Mouse (Mus musculus): ENCODE results near the gene Wdr45b. TPM values are rescaled to one million over a fixed set of nuclear protein-coding genes. Genes with fewer than 3 reads are reported as not detected.
"Not testable (repeated sequence)": the region's sequence is repeated elsewhere in the genome, so short reads cannot be mapped to it uniquely, and the experiment has no call there.

Wdr45b gene
- polyA plus RNA-seq, 1 experiment from 2014 or later, result 98.3 TPM

DNA sequence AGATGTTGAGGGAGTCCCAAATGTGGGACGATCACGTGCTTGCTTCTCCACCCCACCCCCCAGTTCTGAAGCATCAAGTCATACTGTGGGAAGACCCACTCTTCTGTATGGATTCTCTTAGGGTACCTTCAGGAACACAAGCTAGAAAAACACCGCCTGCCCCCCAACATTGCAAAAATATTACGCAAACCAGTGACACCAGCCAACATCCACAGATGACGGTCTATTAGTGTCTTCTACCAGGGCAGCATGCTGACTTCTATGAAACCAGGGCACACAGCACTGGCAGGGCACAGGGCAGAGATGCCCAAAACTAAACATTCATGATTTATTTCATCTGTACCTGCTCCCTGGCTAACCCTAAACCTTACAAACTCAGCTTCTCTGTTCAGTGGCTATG is 27.6 kb downstream of the Wdr45b start:
- 96% methylated on average over 5 of the region's 5 CpGs for WGBS
- no peaks in the 10 kb centered on the region for H3K4me1 ChIP-seq
- H3K4me2 ChIP-seq, result no peak overlapping the region
- no peak overlapping the region for H3K4me3 ChIP-seq
- no peaks in the 10 kb centered on the region for H3K27me3 ChIP-seq
- no peaks in the 10 kb centered on the region for H3K9me3 ChIP-seq
- H3K9ac ChIP-seq, result no peak overlapping the region
- H3K27ac ChIP-seq, result no peak overlapping the region
- ATAC-seq (ENCODE audit: insufficient number of reproducible peaks, insufficient read depth, low FRiP score, low TSS enrichment, low read depth), result no peak
- H3K36me3 ChIP-seq, result peaks cover 51% of the 10 kb centered on the region

DNA sequence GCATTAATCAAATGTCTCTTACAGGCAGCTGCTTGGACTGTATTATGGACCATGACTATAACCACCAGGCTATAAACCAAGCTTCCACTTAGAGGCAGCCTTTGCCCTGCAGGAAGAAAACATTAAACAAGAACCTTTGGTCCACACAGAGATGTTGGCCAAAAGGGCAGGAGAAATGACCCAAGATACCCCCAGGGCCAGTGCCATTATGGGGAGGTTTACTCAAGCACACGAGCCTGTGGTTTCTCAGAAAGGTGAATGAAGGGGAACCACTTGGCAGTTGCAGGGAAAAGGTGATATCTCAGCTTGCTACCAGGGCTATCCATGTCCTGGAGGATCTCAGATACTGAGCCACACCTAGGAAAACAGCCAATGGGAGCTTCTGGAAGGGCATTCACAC is 28.2 kb downstream of the Wdr45b start:
- Histone ChIP-seq H3K4me2 (no peak overlapping the region), H3K4me1 (no peaks in the 10 kb centered on the region), H3K27me3 (no peaks in the 10 kb centered on the region), H3K4me3 (no peak overlapping the region), H3K9ac (no peak overlapping the region), H3K36me3 (peaks cover 49% of the 10 kb centered on the region), H3K27ac (no peak overlapping the region), H3K9me3 (0 out of 2 replicates have a peak, but pooled peaks cover under 1% of the 10 kb centered on the region)
- WGBS, result 66% methylated on average over 1 of the region's 1 CpGs
- no peak for ATAC-seq (ENCODE audit: insufficient number of reproducible peaks, insufficient read depth, low FRiP score, low TSS enrichment, low read depth)

DNA sequence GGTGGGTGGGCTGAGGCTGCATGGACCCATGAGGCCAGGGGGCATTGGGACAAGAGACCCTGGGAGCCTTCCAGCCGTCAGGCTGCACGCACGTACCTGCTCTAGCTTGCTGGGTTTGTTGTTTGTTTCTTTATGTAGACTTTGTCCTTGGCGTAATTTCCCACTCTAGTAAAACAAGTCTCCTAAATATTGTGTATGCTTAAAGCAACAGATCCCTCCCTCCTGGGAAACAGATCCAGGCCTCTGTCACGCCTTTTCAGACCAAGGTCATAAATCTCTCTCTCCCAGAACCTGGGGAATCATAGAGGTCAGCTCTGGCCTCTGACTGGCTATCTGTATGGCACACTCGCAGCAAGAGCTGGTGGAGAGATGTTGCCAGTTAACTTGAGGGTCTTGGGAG is 46.5 kb downstream of the Wdr45b start:
- 93% methylated on average over 6 of the region's 6 CpGs for WGBS
- H3K27ac ChIP-seq, result not testable (repeated sequence)

DNA sequence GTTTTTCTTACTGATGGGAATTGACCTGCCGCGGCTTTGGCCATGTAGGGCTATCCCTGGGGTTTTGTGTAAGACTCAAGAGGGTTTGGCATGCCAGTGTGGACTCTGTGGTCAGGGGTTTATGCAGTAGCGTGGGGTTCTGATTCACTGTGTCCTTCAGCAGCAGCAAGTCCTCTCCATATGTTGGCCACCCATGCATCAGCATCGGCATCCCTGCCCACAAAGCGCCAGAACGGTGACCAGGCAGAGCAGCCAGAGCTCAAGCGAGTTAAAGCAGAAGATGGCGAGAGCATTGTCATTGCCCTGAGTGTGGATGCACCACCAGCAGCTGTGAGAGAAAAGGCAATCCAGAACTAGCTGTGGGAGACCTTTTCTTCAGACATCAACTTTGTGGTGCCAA is 47.6 kb downstream of the Wdr45b start:
- Histone ChIP-seq H3K27me3 (no peaks in the 10 kb centered on the region), H3K4me2 (no peak overlapping the region), H3K9ac (no peak overlapping the region), H3K27ac (no peak overlapping the region), H3K4me3 (no peak overlapping the region), H3K36me3 (peaks cover 88% of the 10 kb centered on the region), H3K9me3 (no peaks in the 10 kb centered on the region), H3K4me1 (no peaks in the 10 kb centered on the region)
- ATAC-seq (ENCODE audit: insufficient number of reproducible peaks, insufficient read depth, low FRiP score, low TSS enrichment, low read depth), result no peak
- 95% methylated on average over 8 of the region's 8 CpGs for WGBS

More for the DNA sequence above, 46.5 kb downstream of the Wdr45b start:
- not testable (repeated sequence) for H3K4me2 ChIP-seq; H3K27me3 ChIP-seq; H3K9ac ChIP-seq; H3K4me3 ChIP-seq; H3K4me1 ChIP-seq; ATAC-seq (ENCODE audit: insufficient number of reproducible peaks, insufficient read depth, low FRiP score, low TSS enrichment, low read depth); H3K9me3 ChIP-seq
- peaks cover 77% of the 10 kb centered on the region for H3K36me3 ChIP-seq

DNA sequence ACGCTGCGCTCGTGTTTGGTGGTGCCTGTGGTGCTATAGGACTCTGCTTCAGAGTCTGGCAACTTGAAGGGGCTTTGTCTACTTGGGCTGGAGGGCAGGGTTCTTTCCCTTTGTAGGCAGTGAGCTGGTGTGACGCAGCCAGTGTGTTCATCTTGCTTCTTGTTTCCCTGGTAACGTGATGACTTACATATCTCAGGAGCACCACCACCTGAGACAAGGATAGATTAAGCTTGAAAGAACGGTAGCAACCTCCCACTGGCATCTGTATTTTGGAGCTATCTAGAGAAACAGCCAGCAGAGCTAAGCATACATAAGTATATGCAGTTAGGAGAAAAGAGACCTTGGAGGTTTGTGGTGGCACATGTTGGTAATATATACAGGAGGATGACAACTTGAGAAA is 48.9 kb downstream of the Wdr45b start:
- Histone ChIP-seq H3K27me3 (no peaks in the 10 kb centered on the region), H3K9me3 (no peaks in the 10 kb centered on the region), H3K4me1 (no peaks in the 10 kb centered on the region), H3K4me3 (no peak overlapping the region), H3K36me3 (peaks cover 96% of the 10 kb centered on the region), H3K27ac (no peak overlapping the region), H3K9ac (no peak overlapping the region), H3K4me2 (no peak overlapping the region)
- WGBS, result 96% methylated on average over 6 of the region's 6 CpGs
- no peak for ATAC-seq (ENCODE audit: insufficient number of reproducible peaks, insufficient read depth, low FRiP score, low TSS enrichment, low read depth)

DNA sequence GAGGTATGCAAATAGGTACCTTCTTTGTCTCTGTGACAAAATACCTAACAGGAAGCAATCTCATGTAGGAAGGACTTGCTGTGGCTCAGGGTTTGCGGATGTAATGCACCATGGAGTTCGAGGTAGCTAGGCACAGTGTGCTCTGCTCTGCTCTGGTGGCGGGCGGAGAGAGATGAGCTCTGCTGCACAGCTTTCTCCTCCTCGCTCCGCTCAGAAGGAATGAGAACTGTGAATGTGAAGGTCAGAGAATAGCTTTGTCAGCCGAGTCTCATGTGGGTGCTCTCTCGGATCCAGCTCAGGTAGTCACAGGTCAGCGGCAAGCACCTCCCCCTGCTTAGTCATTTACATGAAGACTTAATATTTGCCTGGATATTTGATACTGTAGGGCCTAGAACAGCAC is 54.0 kb downstream of the Wdr45b start:
- no peak overlapping the region for H3K27ac ChIP-seq
- H3K4me2 ChIP-seq, result no peak overlapping the region
- H3K9ac ChIP-seq, result no peak overlapping the region
- 93% methylated on average over 9 of the region's 9 CpGs for WGBS
- H3K9me3 ChIP-seq, result no peaks in the 10 kb centered on the region
- ATAC-seq (ENCODE audit: insufficient number of reproducible peaks, insufficient read depth, low FRiP score, low TSS enrichment, low read depth), result no peak
- peaks cover 94% of the 10 kb centered on the region for H3K36me3 ChIP-seq
- H3K4me3 ChIP-seq, result no peak overlapping the region
- H3K4me1 ChIP-seq, result no peaks in the 10 kb centered on the region
- H3K27me3 ChIP-seq, result no peaks in the 10 kb centered on the region

DNA sequence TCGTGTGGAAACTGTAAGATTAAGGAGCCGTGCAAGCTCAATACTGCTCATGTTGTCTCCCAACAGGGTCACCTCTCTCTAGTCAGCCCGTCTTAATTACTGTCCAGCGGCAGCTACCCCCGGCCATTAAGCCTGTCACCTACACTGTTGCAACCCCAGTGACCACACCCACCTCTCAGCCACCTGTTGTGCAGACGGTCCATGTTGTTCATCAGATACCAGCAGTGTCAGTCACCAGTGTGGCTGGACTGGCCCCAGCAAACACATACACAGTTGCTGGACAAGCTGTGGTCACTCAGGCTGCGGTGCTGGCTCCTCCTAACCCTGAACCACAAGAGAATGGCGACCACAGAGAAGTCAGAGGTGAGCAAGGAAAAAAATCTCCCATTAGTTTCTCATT is 55.8 kb downstream of the Wdr45b start:
- no peaks in the 10 kb centered on the region for H3K27me3 ChIP-seq
- no peak overlapping the region for H3K9ac ChIP-seq
- H3K27ac ChIP-seq, result no peak overlapping the region
- no peaks in the 10 kb centered on the region for H3K9me3 ChIP-seq
- no peaks in the 10 kb centered on the region for H3K4me1 ChIP-seq
- no peak overlapping the region for H3K4me2 ChIP-seq
- WGBS, result 90% methylated on average over 8 of the region's 8 CpGs
- H3K36me3 ChIP-seq, result peaks cover 87% of the 10 kb centered on the region
- ATAC-seq (ENCODE audit: insufficient number of reproducible peaks, insufficient read depth, low FRiP score, low TSS enrichment, low read depth), result no peak
- H3K4me3 ChIP-seq, result no peak overlapping the region

DNA sequence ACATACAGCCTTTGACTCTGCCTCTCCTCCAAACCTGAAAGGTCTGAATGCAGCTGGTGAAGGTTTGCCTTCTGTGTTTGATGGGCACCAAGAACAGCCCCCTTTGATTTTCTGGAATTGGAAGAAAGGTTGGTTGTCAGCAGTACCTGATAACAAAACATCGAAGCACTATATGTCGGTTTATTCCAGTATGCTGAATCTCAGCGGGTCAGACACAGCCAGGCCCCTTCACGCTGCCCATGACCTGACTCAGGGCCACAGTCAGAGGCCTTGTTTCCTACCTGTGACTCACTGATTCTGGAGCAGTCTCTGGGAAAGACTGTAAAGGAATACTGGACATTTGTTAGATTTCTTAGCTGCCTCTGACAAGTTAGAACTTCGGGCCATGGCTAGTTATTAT is 59.5 kb downstream of the Wdr45b start:
- no peak overlapping the region for H3K9ac ChIP-seq
- H3K27me3 ChIP-seq, result no peaks in the 10 kb centered on the region
- no peak for ATAC-seq (ENCODE audit: insufficient number of reproducible peaks, insufficient read depth, low FRiP score, low TSS enrichment, low read depth)
- peaks cover 86% of the 10 kb centered on the region for H3K36me3 ChIP-seq
- H3K4me2 ChIP-seq, result no peak overlapping the region
- H3K4me3 ChIP-seq, result no peak overlapping the region
- no peaks in the 10 kb centered on the region for H3K9me3 ChIP-seq
- no peaks in the 10 kb centered on the region for H3K4me1 ChIP-seq
- H3K27ac ChIP-seq, result no peak overlapping the region
- 96% methylated on average over 5 of the region's 5 CpGs for WGBS

DNA sequence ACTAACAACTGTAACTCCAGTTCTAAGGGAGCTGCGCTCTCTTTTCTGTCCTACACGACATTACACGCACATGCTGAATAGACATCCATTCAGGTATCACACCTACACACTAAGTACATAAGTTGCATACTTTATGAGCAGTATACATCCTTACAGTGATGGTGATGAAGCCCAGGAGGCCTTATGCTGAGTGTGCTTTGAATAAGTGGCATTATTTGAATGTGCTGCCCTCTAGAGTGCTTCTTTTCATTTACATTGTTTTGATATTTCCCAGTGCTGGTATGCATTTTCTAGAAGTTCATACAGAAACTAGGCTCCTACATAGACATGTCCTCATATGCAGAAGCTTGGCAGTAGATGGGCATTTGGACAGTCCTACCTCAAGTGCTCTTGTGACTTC is 64.4 kb downstream of the Wdr45b start:
- no peak for ATAC-seq (ENCODE audit: insufficient number of reproducible peaks, insufficient read depth, low FRiP score, low TSS enrichment, low read depth)
- H3K27me3 ChIP-seq, result no peaks in the 10 kb centered on the region
- H3K36me3 ChIP-seq, result peaks cover 89% of the 10 kb centered on the region
- H3K9me3 ChIP-seq, result no peaks in the 10 kb centered on the region
- no peak overlapping the region for H3K9ac ChIP-seq
- no peak overlapping the region for H3K27ac ChIP-seq
- no peak overlapping the region for H3K4me3 ChIP-seq
- no peaks in the 10 kb centered on the region for H3K4me1 ChIP-seq
- no peak overlapping the region for H3K4me2 ChIP-seq
- 95% methylated on average over 3 of the region's 3 CpGs for WGBS

DNA sequence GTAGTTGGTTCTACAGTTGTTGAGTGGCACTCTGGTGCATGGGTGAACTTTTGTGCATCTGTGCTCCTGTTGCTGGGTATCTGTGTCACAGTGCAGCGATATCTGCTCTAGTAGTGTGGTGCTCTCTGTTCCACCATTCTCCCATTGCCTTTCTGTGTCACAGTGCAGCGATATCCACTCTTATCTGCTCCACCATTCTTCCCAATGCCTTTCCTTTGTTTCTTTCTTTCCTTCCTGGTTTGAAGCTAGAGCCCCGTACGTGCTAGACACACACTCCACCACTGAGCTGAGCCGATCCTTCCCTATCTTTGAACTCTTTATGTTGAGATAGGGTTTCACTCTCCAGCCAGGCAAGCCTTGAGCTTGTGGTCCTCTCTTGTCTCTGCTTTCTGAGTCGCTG is 71.3 kb downstream of the Wdr45b start:
- Histone ChIP-seq H3K9ac (no peak overlapping the region), H3K36me3 (peaks cover 34% of the 10 kb centered on the region), H3K4me2 (no peak overlapping the region), H3K4me3 (no peak overlapping the region), H3K27me3 (no peaks in the 10 kb centered on the region), H3K27ac (no peak overlapping the region), H3K9me3 (no peaks in the 10 kb centered on the region), H3K4me1 (no peaks in the 10 kb centered on the region)
- no peak for ATAC-seq (ENCODE audit: insufficient number of reproducible peaks, insufficient read depth, low FRiP score, low TSS enrichment, low read depth)
- WGBS, result 77% methylated on average over 6 of the region's 6 CpGs

DNA sequence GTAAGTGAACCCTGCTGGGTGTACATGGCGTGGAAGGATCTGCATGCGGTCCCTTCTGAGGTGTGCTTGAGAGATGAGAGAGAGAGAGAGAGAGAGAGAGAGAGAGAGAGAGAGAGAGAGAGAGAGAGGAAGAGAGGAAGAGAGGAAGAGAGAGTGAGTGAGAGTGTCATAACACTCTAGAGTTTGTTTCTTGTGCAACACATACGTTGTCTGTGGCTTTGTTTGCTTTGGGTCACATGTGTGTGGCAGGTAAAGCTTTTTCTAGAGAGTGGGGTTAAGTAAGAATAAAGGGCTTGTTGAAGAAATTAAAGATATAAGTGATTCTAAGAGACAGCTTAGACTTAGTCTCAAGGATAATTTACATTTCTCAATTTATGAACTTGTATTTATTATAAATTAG is 76.2 kb downstream of the Wdr45b start:
- no peak overlapping the region for H3K9ac ChIP-seq
- H3K4me2 ChIP-seq, result no peak overlapping the region
- 90% methylated on average over 3 of the region's 3 CpGs for WGBS
- no peak overlapping the region for H3K27ac ChIP-seq
- no peak for ATAC-seq (ENCODE audit: insufficient number of reproducible peaks, insufficient read depth, low FRiP score, low TSS enrichment, low read depth)
- peaks cover 6% of the 10 kb centered on the region for H3K36me3 ChIP-seq
- no peaks in the 10 kb centered on the region for H3K9me3 ChIP-seq
- no peaks in the 10 kb centered on the region for H3K4me1 ChIP-seq
- no peak overlapping the region for H3K4me3 ChIP-seq
- no peaks in the 10 kb centered on the region for H3K27me3 ChIP-seq

DNA sequence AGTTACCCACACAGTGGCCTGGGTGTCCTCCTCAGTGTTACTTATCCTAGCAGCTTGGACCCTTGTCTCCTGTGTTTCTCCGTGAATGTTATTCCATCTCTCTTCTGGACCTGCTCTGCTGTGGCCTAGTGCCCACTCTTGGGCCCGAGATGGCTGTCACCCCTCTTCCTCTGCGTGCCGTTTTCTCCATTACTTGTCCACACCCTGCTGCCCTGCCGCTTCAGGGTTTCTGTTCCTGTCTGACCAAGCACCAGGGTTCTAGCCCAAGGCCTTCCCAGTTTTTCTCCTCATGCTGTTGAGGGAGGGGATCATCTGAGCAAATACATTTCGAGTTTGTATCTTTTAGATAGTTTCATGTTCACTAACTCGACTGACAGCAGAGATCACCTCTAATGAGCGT is 76.7 kb downstream of the Wdr45b start:
- Histone ChIP-seq H3K27me3 (no peaks in the 10 kb centered on the region), H3K9me3 (no peaks in the 10 kb centered on the region), H3K27ac (no peak overlapping the region), H3K9ac (no peak overlapping the region), H3K4me3 (no peak overlapping the region), H3K4me2 (no peak overlapping the region), H3K36me3 (peaks cover 10% of the 10 kb centered on the region), H3K4me1 (no peaks in the 10 kb centered on the region)
- ATAC-seq (ENCODE audit: insufficient number of reproducible peaks, insufficient read depth, low FRiP score, low TSS enrichment, low read depth), result no peak
- WGBS, result 92% methylated on average over 8 of the region's 8 CpGs
